Mouse (Mus musculus): ENCODE data around the gene B3gnt8. TPM values are rescaled to one million over a fixed set of nuclear protein-coding genes. Genes with fewer than 3 reads are reported as not detected.
A peak's percentile ranks its signal among the peaks of the same experiment; 100 is the strongest.

Gene B3gnt8
- polyA plus RNA-seq, 1 experiment from 2014 or later: 2.9 TPM

GRCm38 (mm10) chr7:25644631-25645030, 18.2 kb downstream of the B3gnt8 start:
- 45% methylated on average over 4 of the region's 4 CpGs for WGBS (ENCODE audit: insufficient replicate concordance)

DNA sequence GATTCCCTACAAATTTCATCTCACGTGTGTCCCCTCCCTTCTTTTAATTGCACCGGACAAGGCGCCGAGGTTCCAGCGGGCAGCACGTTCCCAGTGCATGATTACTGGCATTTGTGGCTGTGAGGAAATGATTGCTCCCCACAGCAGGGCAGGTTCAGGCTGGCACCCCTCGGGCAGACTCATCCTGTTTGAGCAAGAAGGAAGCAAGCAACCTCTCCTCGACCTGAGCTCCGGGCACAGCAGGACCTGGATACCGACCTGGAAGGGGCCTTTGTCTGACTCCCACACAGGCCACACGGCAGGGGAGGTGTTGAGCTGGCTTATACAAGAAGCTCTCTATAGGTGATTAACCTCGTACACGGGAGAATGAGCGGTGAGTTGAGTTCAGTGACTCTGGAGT, 18.6 kb downstream of the B3gnt8 start:
- 58% methylated on average over 14 of the region's 14 CpGs for WGBS (ENCODE audit: insufficient replicate concordance)
- 0 out of 2 replicates have a peak, but pooled peaks cover 4% of the 10 kb centered on the region for H3K9me3 ChIP-seq (replicated peaks)
- no peak for ATAC-seq

More at GRCm38 (mm10) chr7:25644631-25645030, 18.2 kb downstream of the B3gnt8 start:
- H3K9me3 ChIP-seq (replicated peaks): 0 out of 2 replicates have a peak, but pooled peaks cover 4% of the 10 kb centered on the region
- ATAC-seq: no peak
- no peak overlapping the region for H3K4me2 ChIP-seq
- peaks cover 17% of the 10 kb centered on the region for H3K4me1 ChIP-seq
- no peak overlapping the region for H3K4me3 ChIP-seq
- no peak overlapping the region for H3K27ac ChIP-seq
- H3K27me3 ChIP-seq (replicated peaks): no peaks in the 10 kb centered on the region
- H3K9ac ChIP-seq: no peak overlapping the region
- H3K36me3 ChIP-seq: peaks cover 6% of the 10 kb centered on the region; the same call in 1 of the 2 replicates

GRCm38 (mm10) chr7:25647574-25648123, 21.2 kb downstream of the B3gnt8 start:
- 51% methylated on average over 5 of the region's 5 CpGs for WGBS (ENCODE audit: insufficient replicate concordance)
- H3K4me1 ChIP-seq: peaks cover 32% of the 10 kb centered on the region
- H3K27ac ChIP-seq: no peak overlapping the region
- no peaks in the 10 kb centered on the region for H3K36me3 ChIP-seq
- H3K9me3 ChIP-seq (replicated peaks): 0 out of 2 replicates have a peak, but pooled peaks cover 1% of the 10 kb centered on the region
- H3K9ac ChIP-seq: no peak overlapping the region
- no peak overlapping the region for H3K4me3 ChIP-seq
- H3K4me2 ChIP-seq: no peak overlapping the region
- no peak for ATAC-seq
- no peaks in the 10 kb centered on the region for H3K27me3 ChIP-seq (replicated peaks)

More for the DNA sequence above, 18.6 kb downstream of the B3gnt8 start:
- no peak overlapping the region for H3K4me2 ChIP-seq
- no peak overlapping the region for H3K4me3 ChIP-seq
- H3K36me3 ChIP-seq: peaks cover 6% of the 10 kb centered on the region; the same call in 1 of the 2 replicates
- H3K4me1 ChIP-seq: peaks cover 22% of the 10 kb centered on the region
- no peak overlapping the region for H3K27ac ChIP-seq
- H3K9ac ChIP-seq: no peak overlapping the region
- no peaks in the 10 kb centered on the region for H3K27me3 ChIP-seq (replicated peaks)

- no peak overlapping the region for H3K4me3 ChIP-seq
- no peaks in the 10 kb centered on the region for H3K9me3 ChIP-seq (replicated peaks)
- ATAC-seq: 0 out of 2 replicates have a peak, but pooled peaks have one; percentile 9
- no peak overlapping the region for H3K9ac ChIP-seq
- no peak overlapping the region for H3K4me2 ChIP-seq
- H3K4me1 ChIP-seq: peaks cover 25% of the 10 kb centered on the region
- no peaks in the 10 kb centered on the region for H3K27me3 ChIP-seq (replicated peaks)
- no peak overlapping the region; the same call in 1 of the 2 replicates for H3K27ac ChIP-seq
- WGBS (ENCODE audit: insufficient replicate concordance): 25% methylated on average over 5 of the region's 5 CpGs
- H3K36me3 ChIP-seq: no peaks in the 10 kb centered on the region
Measured at GRCm38 (mm10) chr7:25649839-25650238, 23.4 kb downstream of the B3gnt8 start.

DNA sequence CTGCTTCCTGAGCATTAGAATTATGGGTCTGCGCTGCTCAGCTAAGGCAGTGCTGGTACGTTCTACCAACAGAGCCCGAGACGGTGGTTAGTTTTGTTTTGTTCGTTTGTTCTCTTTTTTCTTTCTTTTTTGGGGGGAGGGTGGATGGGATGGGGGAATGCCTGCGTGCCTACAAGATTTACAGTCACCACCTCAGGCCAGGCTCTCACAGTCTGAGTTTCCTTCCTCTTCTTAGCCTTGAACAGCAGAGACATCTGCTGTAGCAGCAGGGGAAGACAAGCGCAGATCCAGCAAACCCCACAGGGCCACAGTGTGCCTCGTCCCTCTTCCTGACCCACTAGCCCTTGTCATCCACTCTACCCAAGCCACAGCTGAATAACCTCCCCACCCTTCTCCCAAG, 24.8 kb downstream of the B3gnt8 start:
- WGBS (ENCODE audit: insufficient replicate concordance): 38% methylated on average over 8 of the region's 8 CpGs
- no peak for ATAC-seq
- no peaks in the 10 kb centered on the region for H3K27me3 ChIP-seq (replicated peaks)
- no peak overlapping the region for H3K9ac ChIP-seq
- no peak overlapping the region for H3K4me2 ChIP-seq
- no peaks in the 10 kb centered on the region for H3K9me3 ChIP-seq (replicated peaks)
- H3K36me3 ChIP-seq: no peaks in the 10 kb centered on the region
- no peak overlapping the region for H3K27ac ChIP-seq
- H3K4me1 ChIP-seq: peaks cover 26% of the 10 kb centered on the region
- H3K4me3 ChIP-seq: no peak overlapping the region

DNA sequence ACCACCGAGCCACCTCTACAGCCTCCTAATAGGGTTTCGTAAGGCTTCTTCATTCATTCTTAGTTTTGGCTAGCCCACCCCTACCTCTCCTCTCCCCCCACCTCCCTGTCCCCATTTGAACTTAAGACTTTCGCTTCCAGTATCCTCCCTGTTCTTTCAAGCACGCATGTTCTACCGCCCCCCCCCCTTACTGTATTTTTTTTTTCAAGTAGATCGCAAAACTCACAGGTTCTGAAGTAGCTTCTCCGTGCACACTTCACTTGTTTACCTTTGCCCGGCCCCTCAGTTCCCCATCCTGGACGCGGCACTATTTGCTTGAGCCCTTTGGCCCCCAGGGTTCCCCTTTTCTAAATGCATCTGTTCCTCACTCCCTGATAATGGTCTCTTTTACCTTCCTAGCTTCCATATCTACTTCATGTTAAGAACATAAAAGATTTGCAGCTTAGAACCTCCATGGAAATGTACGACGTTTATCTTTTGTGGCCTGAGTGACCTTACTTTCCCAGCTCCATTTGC, 25.8 kb downstream of the B3gnt8 start:
- WGBS (ENCODE audit: insufficient replicate concordance): 39% methylated on average over 12 of the region's 12 CpGs
- H3K4me3 ChIP-seq: no peak overlapping the region
- H3K4me2 ChIP-seq: 0 out of 2 replicates have a peak overlapping the region, but pooled peaks have one; percentile 8
- H3K9me3 ChIP-seq (replicated peaks): no peaks in the 10 kb centered on the region
- H3K4me1 ChIP-seq: peaks cover 36% of the 10 kb centered on the region
- H3K27me3 ChIP-seq (replicated peaks): no peaks in the 10 kb centered on the region
- ATAC-seq: no peak
- H3K9ac ChIP-seq: no peak overlapping the region
- no peaks in the 10 kb centered on the region for H3K36me3 ChIP-seq
- no peak overlapping the region for H3K27ac ChIP-seq

DNA sequence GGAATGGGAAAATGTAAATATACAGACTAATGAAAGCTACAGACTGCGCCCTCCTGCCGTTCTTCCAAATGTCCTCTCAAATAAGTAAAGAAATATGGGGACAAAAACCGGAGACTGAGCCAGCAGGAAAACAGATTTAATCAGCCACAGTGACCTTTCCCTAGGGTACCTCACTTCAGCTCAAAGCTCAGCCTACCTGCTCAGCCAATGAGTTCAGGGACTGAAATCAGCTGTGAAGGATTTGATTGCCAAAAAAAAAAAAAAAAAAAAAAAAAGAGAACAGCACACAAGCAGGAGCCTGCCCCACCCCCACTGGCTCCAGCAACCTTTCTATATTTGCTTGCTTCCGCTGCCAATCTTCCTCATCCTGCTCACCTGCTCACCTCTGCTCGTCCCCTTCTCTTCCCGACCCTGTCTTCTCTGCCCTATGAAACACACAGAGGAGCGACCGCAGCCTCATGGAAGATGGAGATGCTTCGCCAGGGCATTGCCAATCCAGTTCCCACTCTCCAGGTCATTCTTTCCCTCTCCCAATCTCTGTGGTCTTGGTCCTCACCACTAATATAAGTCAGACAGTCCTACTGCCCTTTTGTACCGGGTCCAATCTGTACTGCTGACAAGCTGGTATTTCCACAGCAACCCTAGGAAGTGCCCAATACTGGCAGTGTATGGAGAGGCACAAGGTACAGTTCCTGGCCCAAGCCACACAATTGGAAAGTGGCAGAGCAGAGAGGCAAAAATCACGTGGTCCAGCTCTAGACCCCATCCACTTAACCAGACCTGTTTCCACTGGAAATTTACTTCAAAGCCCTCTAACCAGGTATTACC, 29.4 kb downstream of the B3gnt8 start:
- no peaks in the 10 kb centered on the region for H3K9me3 ChIP-seq (replicated peaks)
- ATAC-seq: no peak
- no peak overlapping the region for H3K9ac ChIP-seq
- H3K27ac ChIP-seq: no peak overlapping the region
- H3K4me2 ChIP-seq: no peak overlapping the region
- H3K4me3 ChIP-seq: no peak overlapping the region
- peaks cover 50% of the 10 kb centered on the region for H3K4me1 ChIP-seq
- peaks cover under 1% of the 10 kb centered on the region for H3K36me3 ChIP-seq
- 64% methylated on average over 11 of the region's 11 CpGs for WGBS (ENCODE audit: insufficient replicate concordance)
- H3K27me3 ChIP-seq (replicated peaks): no peaks in the 10 kb centered on the region

- Histone ChIP-seq H3K36me3 (peaks cover 20% of the 10 kb centered on the region), H3K4me2 (peak overlapping the region; percentile 83), H3K9ac (peak overlapping the region; percentile 66), H3K4me3 (peak overlapping the region; percentile 77), H3K27ac (no peak overlapping the region), H3K4me1 (peaks cover 54% of the 10 kb centered on the region), H3K9me3 (replicated peaks) (no peaks in the 10 kb centered on the region), H3K27me3 (replicated peaks) (no peaks in the 10 kb centered on the region)
- 27% methylated on average over 10 of the region's 10 CpGs for WGBS (ENCODE audit: insufficient replicate concordance)
- ATAC-seq: no peak
Measured at GRCm38 (mm10) chr7:25657785-25658184, 31.3 kb downstream of the B3gnt8 start.

DNA sequence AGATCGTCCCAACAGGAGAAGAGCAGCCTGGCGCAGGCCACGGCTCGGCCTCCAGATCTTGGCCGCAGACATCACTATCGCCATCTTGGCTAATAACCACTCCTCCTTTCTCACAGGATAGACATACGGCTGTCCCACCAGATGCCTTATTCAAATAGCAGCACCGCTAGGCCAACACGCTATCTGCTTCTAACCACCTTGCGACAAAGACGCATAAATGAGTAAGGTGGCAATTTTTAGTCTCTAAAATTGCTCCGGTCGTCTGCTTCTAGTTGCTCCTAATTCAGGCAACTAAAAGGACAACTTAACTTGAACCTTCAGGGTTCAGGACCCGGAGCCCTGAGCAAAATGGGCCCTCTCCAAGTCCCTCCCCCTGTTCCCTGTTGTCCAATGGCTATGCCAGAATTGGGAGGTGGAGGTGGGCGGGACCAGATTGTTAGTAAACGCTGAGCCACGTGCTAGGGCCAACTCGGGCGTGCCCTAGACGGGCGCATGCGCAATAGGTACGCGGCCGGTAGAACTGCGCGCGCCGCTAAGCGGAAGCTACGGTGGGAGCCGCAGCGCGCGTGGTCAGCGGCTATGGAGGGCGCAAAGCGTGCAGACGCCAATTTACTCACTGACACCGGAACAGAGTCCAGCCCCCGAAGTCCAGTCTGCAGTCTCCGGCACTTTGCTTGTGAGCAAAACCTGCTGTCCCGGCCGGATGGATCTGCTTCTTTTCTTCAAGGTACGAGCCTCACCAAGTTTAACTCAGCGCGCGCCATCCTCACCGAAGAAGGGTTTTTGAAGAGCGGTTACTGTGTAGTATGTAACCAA, 32.4 kb downstream of the B3gnt8 start, which contains the start of the genes Bckdha and Exosc5:
TSS of gene Bckdha (minus strand) at position 325 of the 816 bp plus-strand sequence.
TSS of gene Exosc5 (plus strand) at position 508 of the 816 bp plus-strand sequence.
- Histone ChIP-seq H3K9me3 (replicated peaks) (no peaks in the 10 kb centered on the region), H3K27me3 (replicated peaks) (no peaks in the 10 kb centered on the region), H3K27ac (peak within 1 kb of the TSS; percentile 54), H3K9ac (peak within 1 kb of the TSS; percentile 73), H3K4me2 (peak within 1 kb of the TSS; percentile 83), H3K4me3 (peak within 1 kb of the TSS; percentile 77), H3K4me1 (peaks cover 54% of the 10 kb centered on the region), H3K36me3 (peaks cover 31% of the 10 kb centered on the region)
- ATAC-seq: peak; percentile 96
- under 1% methylated on average over 50 of the region's 50 CpGs for WGBS (ENCODE audit: insufficient replicate concordance)

DNA sequence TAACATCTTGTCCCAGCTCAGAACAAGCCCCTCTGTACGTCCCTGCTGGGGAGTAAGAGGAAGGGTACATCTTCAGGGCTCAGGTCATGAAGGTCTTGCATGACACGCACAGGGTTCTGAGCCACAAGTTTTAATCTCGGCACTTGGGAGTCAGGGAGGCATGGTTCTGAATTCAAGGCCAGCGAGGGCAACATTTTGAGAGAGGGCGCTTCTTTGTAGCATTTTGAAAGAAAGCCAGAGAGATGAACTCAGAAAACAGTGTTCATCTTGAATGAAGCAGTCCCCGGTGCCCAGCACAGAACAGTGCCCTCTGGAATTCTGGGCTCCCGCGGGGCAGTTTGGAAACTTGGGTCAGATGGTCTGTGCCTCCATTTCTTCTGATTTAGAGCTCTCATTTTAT, 39.9 kb downstream of the B3gnt8 start:
- Histone ChIP-seq H3K4me2 (no peak overlapping the region), H3K4me3 (no peak overlapping the region), H3K4me1 (peaks cover 4% of the 10 kb centered on the region), H3K9me3 (replicated peaks) (no peaks in the 10 kb centered on the region), H3K9ac (no peak overlapping the region), H3K36me3 (peaks cover 89% of the 10 kb centered on the region), H3K27me3 (replicated peaks) (no peaks in the 10 kb centered on the region), H3K27ac (no peak overlapping the region)
- ATAC-seq: no peak
- WGBS (ENCODE audit: insufficient replicate concordance): 85% methylated on average over 8 of the region's 8 CpGs

DNA sequence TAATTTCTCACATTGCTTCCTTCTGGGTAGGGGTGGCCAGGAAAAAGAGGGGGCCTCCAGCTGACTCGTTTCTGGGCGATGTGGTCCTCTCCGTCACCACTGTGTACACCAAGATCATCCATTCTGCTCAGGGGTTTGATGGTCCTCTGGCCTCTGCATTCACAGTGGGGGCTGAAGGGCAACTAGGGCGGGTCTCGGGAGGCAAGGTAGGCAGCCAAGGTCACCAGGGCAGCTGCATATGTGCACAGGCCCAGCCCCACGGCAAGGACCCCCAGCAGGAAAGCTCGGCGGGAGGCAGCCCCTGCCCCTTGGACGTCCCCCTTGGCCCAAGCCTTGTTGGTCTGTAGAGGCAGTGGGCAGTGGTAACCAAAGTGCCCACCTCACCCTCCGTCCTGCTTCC, 42.7 kb downstream of the B3gnt8 start:
- peaks cover 1% of the 10 kb centered on the region; the same call in 1 of the 2 replicates for H3K4me1 ChIP-seq
- 71% methylated on average over 10 of the region's 10 CpGs for WGBS (ENCODE audit: insufficient replicate concordance)
- 0 out of 2 replicates have a peak, but pooled peaks cover 4% of the 10 kb centered on the region for H3K9me3 ChIP-seq (replicated peaks)

More for the DNA sequence above, 42.7 kb downstream of the B3gnt8 start:
- Histone ChIP-seq H3K4me3 (no peak overlapping the region), H3K27ac (no peak overlapping the region), H3K27me3 (replicated peaks) (peaks cover 13% of the 10 kb centered on the region), H3K4me2 (no peak overlapping the region), H3K36me3 (peaks cover 61% of the 10 kb centered on the region), H3K9ac (no peak overlapping the region)
- ATAC-seq: no peak

All from liver, embryonic 12.5 days (tissue).